Mouse (Mus musculus): Measurements from ENCODE around the gene Zfp747.

GRCm38 (mm10) chr7:127341356-127341755, 34.5 kb downstream of the Zfp747 start:
- TF ChIP-seq CTCF (IDR thresholded peaks at IDR 0.05; ENCODE audit: control insufficient read depth, insufficient read depth, insufficient replicate concordance, low read depth, low read length) (no peak), POLR2A (IDR thresholded peaks at IDR 0.05; ENCODE audit: control insufficient read depth, low read depth, low read length) (no peak)

All from testis, adult 2 months (tissue).